Mouse (Mus musculus): ENCODE results near the gene Nfkbiz. TPM values are rescaled to one million over a fixed set of nuclear protein-coding genes. Genes with fewer than 3 reads are reported as not detected.

Gene Nfkbiz
- polyA plus RNA-seq, 1 experiment from 2014 or later, result 2.0 TPM

DNA sequence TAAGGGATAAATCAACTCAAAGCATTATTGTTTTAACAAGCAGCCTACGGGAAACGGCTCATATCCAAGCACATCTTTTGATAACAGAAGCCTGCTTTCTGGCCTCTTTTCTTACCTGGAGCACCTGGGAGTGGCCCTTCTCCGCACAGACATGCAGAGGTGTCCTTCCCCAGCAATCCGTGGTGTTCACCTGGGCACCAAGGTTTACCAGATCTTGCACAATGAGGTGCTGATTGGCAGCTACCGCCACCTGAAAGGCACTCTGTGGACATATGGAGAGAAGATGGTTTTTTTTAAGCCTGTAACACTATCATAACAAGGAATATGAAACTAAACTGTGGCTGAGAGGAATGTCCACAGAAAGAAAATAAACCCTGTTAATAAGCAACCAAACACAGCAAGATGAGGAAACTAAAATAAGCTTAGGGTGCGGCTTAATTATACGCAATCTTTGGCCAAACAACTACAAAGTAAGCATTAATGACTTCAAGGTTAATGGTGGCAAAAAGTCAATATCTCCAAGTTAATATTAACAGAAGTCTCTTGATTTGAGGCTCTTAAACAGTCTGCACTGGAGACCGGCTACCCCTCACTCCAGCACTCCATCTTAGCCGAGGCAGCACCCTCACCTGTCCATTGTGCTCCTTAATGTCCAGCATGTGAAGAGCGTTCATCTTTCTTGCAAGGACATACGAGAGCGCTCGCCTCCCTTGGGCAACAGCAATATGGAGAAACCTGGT is 22.3 kb downstream of the Nfkbiz start:
- DNase-seq (ENCODE audit: low spot score) (no peak), ATAC-seq (ENCODE audit: insufficient read depth, low FRiP score, low TSS enrichment) (no peak)
- H3K4me2 ChIP-seq (ENCODE audit: low read depth), result no peak overlapping the region
- WGBS, result 95% methylated on average over 13 of the region's 13 CpGs
- no peaks in the 10 kb centered on the region for H3K27me3 ChIP-seq (ENCODE audit: control insufficient read depth, insufficient read depth, low read length)
- H3K4me1 ChIP-seq (ENCODE audit: control insufficient read depth, insufficient read depth, low read length), result 0 out of 2 replicates have a peak, but pooled peaks cover 2% of the 10 kb centered on the region
- H3K36me3 ChIP-seq (ENCODE audit: control insufficient read depth, insufficient read depth, low read length), result peaks cover 10% of the 10 kb centered on the region
- H3K9me3 ChIP-seq (ENCODE audit: control insufficient read depth, low read length), result no peaks in the 10 kb centered on the region
- H3K4me3 ChIP-seq (ENCODE audit: low read depth, low read length), result no peak overlapping the region
- H3K9ac ChIP-seq (ENCODE audit: low read length), result no peak overlapping the region
- no peak overlapping the region for H3K27ac ChIP-seq (ENCODE audit: low read depth, low read length)

DNA sequence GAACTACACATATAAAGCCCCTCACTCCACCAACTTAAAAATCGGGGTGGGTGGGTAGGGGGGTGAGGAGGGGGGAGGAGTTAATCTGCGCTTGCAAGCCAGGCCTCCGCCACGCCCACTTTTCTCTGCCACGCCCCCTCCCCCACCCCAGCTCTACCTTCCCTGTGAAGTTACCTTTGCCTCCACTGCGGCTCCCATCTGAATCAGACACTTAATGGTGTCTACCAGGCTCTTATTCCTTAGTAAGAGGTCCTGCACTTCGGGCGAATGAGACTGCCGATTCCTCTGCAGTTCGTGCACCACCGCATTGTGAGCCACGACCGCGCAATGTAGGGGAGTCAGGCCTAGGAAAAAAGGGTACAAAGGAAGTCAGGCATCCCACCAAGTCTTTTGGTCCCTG is 23.2 kb downstream of the Nfkbiz start:
- no peak overlapping the region for H3K4me3 ChIP-seq (ENCODE audit: low read depth, low read length)
- no peak overlapping the region for H3K4me2 ChIP-seq (ENCODE audit: low read depth)
- H3K36me3 ChIP-seq (ENCODE audit: control insufficient read depth, insufficient read depth, low read length), result peaks cover 10% of the 10 kb centered on the region
- DNase-seq (ENCODE audit: low spot score) (no peak), ATAC-seq (ENCODE audit: insufficient read depth, low FRiP score, low TSS enrichment) (no peak)
- 0 out of 2 replicates have a peak, but pooled peaks cover 2% of the 10 kb centered on the region for H3K4me1 ChIP-seq (ENCODE audit: control insufficient read depth, insufficient read depth, low read length)
- H3K27me3 ChIP-seq (ENCODE audit: control insufficient read depth, insufficient read depth, low read length), result no peaks in the 10 kb centered on the region
- H3K27ac ChIP-seq (ENCODE audit: low read depth, low read length), result no peak overlapping the region
- H3K9ac ChIP-seq (ENCODE audit: low read length), result no peak overlapping the region
- 85% methylated on average over 14 of the region's 14 CpGs for WGBS
- H3K9me3 ChIP-seq (ENCODE audit: control insufficient read depth, low read length), result no peaks in the 10 kb centered on the region

DNA sequence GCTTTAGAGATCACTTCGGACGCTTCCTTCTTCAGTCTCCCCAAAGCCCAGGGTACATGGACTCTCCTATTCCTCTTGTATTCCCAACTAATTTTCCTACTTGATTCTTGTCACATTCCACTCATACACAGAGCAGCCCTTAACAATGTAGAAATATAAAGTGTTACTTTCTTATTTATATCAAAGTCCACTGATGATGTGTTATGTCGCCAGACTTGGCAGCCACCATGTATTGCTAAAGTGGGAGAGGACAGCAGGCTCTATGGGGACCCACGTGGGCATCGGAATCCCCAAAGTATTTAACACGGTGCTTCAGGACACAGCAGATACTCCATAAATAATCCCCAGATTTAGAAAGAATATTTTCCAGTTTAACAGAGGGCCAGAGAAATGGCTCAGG is 24.0 kb downstream of the Nfkbiz start:
- no peak overlapping the region for H3K4me3 ChIP-seq (ENCODE audit: low read depth, low read length)
- 91% methylated on average over 6 of the region's 6 CpGs for WGBS

DNA sequence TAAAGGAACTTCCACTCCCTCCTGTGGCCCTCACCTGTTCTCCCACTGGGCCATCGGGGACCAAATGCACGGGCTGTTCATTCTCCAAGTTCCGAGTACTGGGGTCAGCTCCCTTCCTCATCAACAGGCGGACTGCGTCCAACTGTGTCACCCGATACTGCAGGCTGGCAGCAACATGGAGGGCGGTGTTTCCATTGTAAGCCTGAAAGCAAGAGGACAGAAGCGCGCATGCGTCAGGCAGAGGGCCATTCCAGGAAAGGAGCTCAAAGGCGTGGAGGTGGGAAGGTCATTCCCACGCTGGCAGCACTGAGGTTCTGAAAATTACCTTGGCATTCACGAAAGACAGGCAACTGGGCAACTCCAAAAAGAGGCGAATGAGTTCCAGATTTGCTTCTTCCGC is 24.8 kb downstream of the Nfkbiz start:
- H3K4me1 ChIP-seq (ENCODE audit: control insufficient read depth, insufficient read depth, low read length), result no peaks in the 10 kb centered on the region
- 83% methylated on average over 15 of the region's 15 CpGs for WGBS
- no peak overlapping the region for H3K4me2 ChIP-seq (ENCODE audit: low read depth)
- no peak overlapping the region for H3K9ac ChIP-seq (ENCODE audit: low read length)
- H3K27me3 ChIP-seq (ENCODE audit: control insufficient read depth, insufficient read depth, low read length), result no peaks in the 10 kb centered on the region
- ATAC-seq (ENCODE audit: insufficient read depth, low FRiP score, low TSS enrichment) (no peak), DNase-seq (ENCODE audit: low spot score) (no peak)
- H3K36me3 ChIP-seq (ENCODE audit: control insufficient read depth, insufficient read depth, low read length), result peaks cover 10% of the 10 kb centered on the region
- no peak overlapping the region for H3K27ac ChIP-seq (ENCODE audit: low read depth, low read length)
- H3K9me3 ChIP-seq (ENCODE audit: control insufficient read depth, low read length), result no peaks in the 10 kb centered on the region
- no peak overlapping the region for H3K4me3 ChIP-seq (ENCODE audit: low read depth, low read length)

More for the DNA sequence above, 24.0 kb downstream of the Nfkbiz start:
- no peak overlapping the region for H3K9ac ChIP-seq (ENCODE audit: low read length)
- H3K9me3 ChIP-seq (ENCODE audit: control insufficient read depth, low read length), result no peaks in the 10 kb centered on the region
- H3K4me1 ChIP-seq (ENCODE audit: control insufficient read depth, insufficient read depth, low read length), result 0 out of 2 replicates have a peak, but pooled peaks cover 2% of the 10 kb centered on the region
- H3K27ac ChIP-seq (ENCODE audit: low read depth, low read length), result no peak overlapping the region
- peaks cover 10% of the 10 kb centered on the region for H3K36me3 ChIP-seq (ENCODE audit: control insufficient read depth, insufficient read depth, low read length)
- no peaks in the 10 kb centered on the region for H3K27me3 ChIP-seq (ENCODE audit: control insufficient read depth, insufficient read depth, low read length)
- H3K4me2 ChIP-seq (ENCODE audit: low read depth), result no peak overlapping the region
- DNase-seq (ENCODE audit: low spot score) (no peak), ATAC-seq (ENCODE audit: insufficient read depth, low FRiP score, low TSS enrichment) (no peak)

- no peaks in the 10 kb centered on the region for H3K9me3 ChIP-seq (ENCODE audit: control insufficient read depth, low read length)
- 91% methylated on average over 6 of the region's 6 CpGs for WGBS
- H3K27ac ChIP-seq (ENCODE audit: low read depth, low read length), result no peak overlapping the region
- ATAC-seq (ENCODE audit: insufficient read depth, low FRiP score, low TSS enrichment) (no peak), DNase-seq (ENCODE audit: low spot score) (no peak)
- no peaks in the 10 kb centered on the region for H3K4me1 ChIP-seq (ENCODE audit: control insufficient read depth, insufficient read depth, low read length)
- H3K27me3 ChIP-seq (ENCODE audit: control insufficient read depth, insufficient read depth, low read length), result no peaks in the 10 kb centered on the region
- H3K4me3 ChIP-seq (ENCODE audit: low read depth, low read length), result no peak overlapping the region
- peaks cover 8% of the 10 kb centered on the region for H3K36me3 ChIP-seq (ENCODE audit: control insufficient read depth, insufficient read depth, low read length)
- H3K9ac ChIP-seq (ENCODE audit: low read length), result no peak overlapping the region
- H3K4me2 ChIP-seq (ENCODE audit: low read depth), result no peak overlapping the region
Observed at GRCm38 (mm10) chr16:55811792-55812191, 26.9 kb downstream of the Nfkbiz start.

GRCm38 (mm10) chr16:55809779-55810514 is 28.8 kb downstream of the Nfkbiz start:
- Histone ChIP-seq H3K4me2 (ENCODE audit: low read depth) (no peak overlapping the region), H3K4me1 (ENCODE audit: control insufficient read depth, insufficient read depth, low read length) (no peaks in the 10 kb centered on the region), H3K9me3 (ENCODE audit: control insufficient read depth, low read length) (no peaks in the 10 kb centered on the region), H3K4me3 (ENCODE audit: low read depth, low read length) (no peak overlapping the region), H3K27me3 (ENCODE audit: control insufficient read depth, insufficient read depth, low read length) (no peaks in the 10 kb centered on the region), H3K27ac (ENCODE audit: low read depth, low read length) (no peak overlapping the region), H3K9ac (ENCODE audit: low read length) (no peak overlapping the region), H3K36me3 (ENCODE audit: control insufficient read depth, insufficient read depth, low read length) (no peaks in the 10 kb centered on the region; the same call in 1 of the 2 replicates)
- no peak for ATAC-seq (ENCODE audit: insufficient read depth, low FRiP score, low TSS enrichment)
- no peak for DNase-seq (ENCODE audit: low spot score)
- 94% methylated on average over 9 of the region's 9 CpGs for WGBS

GRCm38 (mm10) chr16:55809345-55809744 is 29.4 kb downstream of the Nfkbiz start:
- ATAC-seq (ENCODE audit: insufficient read depth, low FRiP score, low TSS enrichment) (no peak), DNase-seq (ENCODE audit: low spot score) (no peak)
- Histone ChIP-seq H3K27me3 (ENCODE audit: control insufficient read depth, insufficient read depth, low read length) (no peaks in the 10 kb centered on the region), H3K9ac (ENCODE audit: low read length) (no peak overlapping the region), H3K4me1 (ENCODE audit: control insufficient read depth, insufficient read depth, low read length) (no peaks in the 10 kb centered on the region), H3K4me3 (ENCODE audit: low read depth, low read length) (no peak overlapping the region), H3K27ac (ENCODE audit: low read depth, low read length) (no peak overlapping the region), H3K9me3 (ENCODE audit: control insufficient read depth, low read length) (no peaks in the 10 kb centered on the region), H3K4me2 (ENCODE audit: low read depth) (no peak overlapping the region), H3K36me3 (ENCODE audit: control insufficient read depth, insufficient read depth, low read length) (no peaks in the 10 kb centered on the region; the same call in 1 of the 2 replicates)
- 97% methylated on average over 6 of the region's 6 CpGs for WGBS

GRCm38 (mm10) chr16:55807505-55807932 is 31.2 kb downstream of the Nfkbiz start:
- no peaks in the 10 kb centered on the region for H3K9me3 ChIP-seq (ENCODE audit: control insufficient read depth, low read length)
- ATAC-seq (ENCODE audit: insufficient read depth, low FRiP score, low TSS enrichment), result no peak
- H3K4me3 ChIP-seq (ENCODE audit: low read depth, low read length), result no peak overlapping the region
- no peak overlapping the region for H3K4me2 ChIP-seq (ENCODE audit: low read depth)
- H3K27me3 ChIP-seq (ENCODE audit: control insufficient read depth, insufficient read depth, low read length), result no peaks in the 10 kb centered on the region
- DNase-seq (ENCODE audit: low spot score), result no peak
- H3K36me3 ChIP-seq (ENCODE audit: control insufficient read depth, insufficient read depth, low read length), result no peaks in the 10 kb centered on the region
- no peak overlapping the region for H3K9ac ChIP-seq (ENCODE audit: low read length)
- H3K4me1 ChIP-seq (ENCODE audit: control insufficient read depth, insufficient read depth, low read length), result no peaks in the 10 kb centered on the region
- WGBS, result 88% methylated on average over 6 of the region's 6 CpGs
- H3K27ac ChIP-seq (ENCODE audit: low read depth, low read length), result no peak overlapping the region

- ATAC-seq (ENCODE audit: insufficient read depth, low FRiP score, low TSS enrichment) (no peak), DNase-seq (ENCODE audit: low spot score) (no peak)
- Histone ChIP-seq H3K27ac (ENCODE audit: low read depth, low read length) (no peak overlapping the region), H3K4me2 (ENCODE audit: low read depth) (no peak overlapping the region), H3K9me3 (ENCODE audit: control insufficient read depth, low read length) (no peaks in the 10 kb centered on the region), H3K36me3 (ENCODE audit: control insufficient read depth, insufficient read depth, low read length) (no peaks in the 10 kb centered on the region), H3K4me3 (ENCODE audit: low read depth, low read length) (no peak overlapping the region), H3K4me1 (ENCODE audit: control insufficient read depth, insufficient read depth, low read length) (no peaks in the 10 kb centered on the region), H3K9ac (ENCODE audit: low read length) (no peak overlapping the region), H3K27me3 (ENCODE audit: control insufficient read depth, insufficient read depth, low read length) (no peaks in the 10 kb centered on the region)
- WGBS, result 89% methylated on average over 1 of the region's 1 CpGs
Observed at GRCm38 (mm10) chr16:55804799-55805198, 33.9 kb downstream of the Nfkbiz start.
